Mouse (Mus musculus) R1 (cell line): Measurements from ENCODE around the gene Ints7.

Experiments used
- DNase-seq: peaks from one replicate; pipeline ENCODE4 v3.0.0-alpha.2; 2018; ENCODE audit warnings: low read depth, low spot score

The Ints7 gene

DNA sequence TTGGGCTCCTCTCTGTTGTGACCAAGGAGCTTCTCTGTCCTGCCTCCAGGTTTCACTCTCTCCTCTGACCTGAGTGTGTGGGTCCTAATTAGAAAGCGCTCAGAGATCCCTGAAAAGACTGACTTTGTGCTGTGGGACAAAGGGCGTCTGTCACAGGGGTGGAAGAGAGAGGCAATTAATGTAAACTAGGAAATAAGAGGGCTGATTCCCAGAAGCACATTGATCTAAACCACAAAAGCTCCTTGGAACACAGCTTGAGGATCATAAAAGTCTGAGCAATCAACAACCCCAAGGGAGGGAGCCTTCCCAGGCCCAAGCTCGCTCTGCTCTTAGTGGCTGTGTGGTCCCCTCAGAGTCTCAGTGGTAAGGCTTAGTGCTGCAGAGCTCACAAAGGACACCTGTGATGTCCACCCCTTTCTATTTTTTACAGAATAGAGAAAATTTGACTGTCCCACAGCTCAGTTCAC lies 53.8 kb downstream of the Ints7 start:
- no peak for DNase-seq

DNA sequence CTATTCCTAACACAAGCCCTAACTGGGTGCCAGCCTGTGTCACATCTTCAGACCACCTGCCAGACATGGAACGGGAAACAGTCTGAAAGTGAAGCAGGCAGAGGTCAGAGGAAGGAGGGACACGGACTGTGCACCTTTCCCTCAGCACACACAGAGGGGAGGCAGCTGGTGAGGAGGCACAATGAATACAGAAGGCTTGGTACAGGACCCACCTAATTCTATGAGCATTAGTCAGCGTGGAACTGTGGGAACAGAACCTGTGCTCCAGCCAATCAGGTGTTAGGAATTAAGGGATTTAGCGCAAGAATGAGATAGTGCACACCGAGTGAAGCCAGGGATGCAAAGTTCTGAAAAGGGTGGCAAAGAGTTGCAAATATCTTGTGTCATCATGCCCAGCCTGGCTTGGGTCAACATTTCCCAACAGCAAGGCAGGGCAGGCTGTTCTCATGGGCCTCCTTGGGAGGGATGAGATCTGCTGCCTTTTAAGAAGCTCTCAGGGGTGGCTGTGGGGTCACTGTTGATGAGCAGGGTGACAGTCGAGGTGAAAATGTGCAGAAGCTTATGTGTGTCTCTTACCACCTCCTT lies 57.2 kb downstream of the Ints7 start:
- DNase-seq = no peak

DNA sequence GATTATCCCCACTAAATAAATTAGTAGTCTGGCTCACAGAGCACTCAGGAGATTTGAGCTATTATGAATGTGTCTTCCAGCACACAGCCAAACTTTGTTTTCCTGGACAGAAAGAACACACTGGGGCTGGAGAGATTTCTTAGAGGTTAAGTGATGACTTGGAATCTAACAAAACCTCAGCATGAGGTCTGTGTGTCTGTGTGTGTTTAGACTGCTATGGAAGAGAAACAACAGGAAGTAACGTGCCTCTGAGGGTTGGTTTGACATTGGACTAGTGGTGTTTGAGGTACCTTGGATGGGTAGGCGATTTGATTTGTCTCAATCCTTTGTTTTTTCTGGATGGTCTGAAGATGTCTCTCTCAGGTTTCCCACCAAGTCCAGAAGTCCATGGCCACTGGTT lies 58.7 kb downstream of the Ints7 start:
- DNase-seq = peak; percentile 64

DNA sequence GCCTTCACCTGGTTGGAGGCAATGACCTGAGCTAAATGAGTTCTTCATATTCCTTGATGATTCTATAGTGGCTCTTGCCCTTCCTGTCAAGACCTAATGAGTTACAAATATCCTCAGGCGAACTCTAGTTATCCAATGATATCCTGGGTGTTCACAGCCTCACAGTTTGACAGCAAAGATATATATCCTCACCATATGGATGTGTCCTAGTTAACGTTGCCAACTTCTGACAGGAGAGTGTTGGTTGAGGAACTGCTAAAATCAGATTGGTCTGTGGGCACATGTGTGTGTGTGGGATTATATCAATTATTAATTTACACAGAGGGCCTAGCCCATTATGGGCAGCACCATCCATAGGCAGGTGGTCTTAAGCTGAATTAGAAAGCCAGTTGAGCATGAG lies 63.0 kb downstream of the Ints7 start:
- DNase-seq = no peak

DNA sequence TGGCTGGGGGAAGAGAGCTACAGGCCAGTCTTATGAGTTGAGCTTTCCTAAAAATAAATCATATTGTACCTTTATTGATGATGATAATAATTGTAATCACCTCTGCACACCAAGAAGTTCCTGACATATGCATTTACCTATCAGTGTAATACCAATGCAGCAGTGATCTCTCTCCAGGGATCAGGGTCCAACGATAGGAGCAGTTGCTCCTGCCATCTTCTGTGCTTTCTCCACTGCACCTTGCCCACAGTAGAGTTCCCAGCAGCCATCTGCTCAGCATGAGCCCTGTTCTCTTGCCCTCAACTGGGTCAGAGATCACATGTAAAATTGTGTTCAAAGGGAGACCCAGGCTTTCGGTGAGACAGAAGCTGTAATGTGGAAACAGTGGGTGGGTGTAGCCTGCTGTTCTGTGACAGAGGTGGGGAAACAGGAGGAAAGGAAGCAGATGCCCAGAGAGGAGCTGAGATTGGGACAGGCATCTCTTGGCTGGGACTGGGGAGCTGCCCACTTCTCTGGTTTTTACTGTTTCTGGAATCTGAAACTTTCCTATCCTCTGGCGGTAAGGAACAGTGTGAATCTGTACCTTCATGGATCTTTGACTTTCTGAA lies 63.9 kb downstream of the Ints7 start:
- DNase-seq = no peak

DNA sequence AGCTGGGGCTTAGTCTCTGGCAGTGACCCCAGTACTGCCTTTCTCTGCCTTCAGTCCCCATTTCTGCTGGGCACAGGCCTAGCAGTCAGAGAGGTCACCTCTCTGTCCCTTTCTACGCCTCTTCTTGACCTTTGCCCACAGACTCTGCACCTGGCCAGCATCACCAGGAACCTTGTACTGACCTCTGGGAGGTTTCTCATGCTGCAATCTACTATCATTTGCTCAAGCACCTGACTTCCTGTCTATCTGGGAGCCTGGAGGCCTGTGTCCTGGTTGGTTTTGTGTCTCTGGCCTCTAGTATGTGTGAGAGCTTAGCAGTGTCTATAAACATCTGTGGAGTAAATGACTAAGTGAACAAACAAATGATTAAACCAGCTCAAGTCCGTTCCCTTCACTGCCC lies 64.7 kb downstream of the Ints7 start:
- DNase-seq = no peak

DNA sequence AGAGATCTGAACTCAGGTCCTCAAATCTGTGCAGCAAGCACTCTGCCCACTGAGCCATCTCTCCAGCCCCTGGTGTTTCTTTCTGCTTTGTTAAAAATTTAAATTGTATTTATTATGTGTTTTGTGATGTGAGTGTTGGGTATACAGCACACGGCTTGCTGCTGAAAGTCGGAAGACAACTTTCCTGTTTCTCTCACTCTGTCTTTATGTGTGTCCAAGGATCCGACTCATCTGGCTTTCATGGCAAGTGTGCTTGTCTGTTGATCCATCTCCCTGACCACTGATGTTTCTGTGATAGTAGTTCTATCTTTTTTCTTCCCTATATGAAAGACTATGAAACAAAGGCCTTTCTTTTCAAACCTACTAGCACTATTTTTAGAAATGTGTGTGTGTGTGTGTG lies 65.4 kb downstream of the Ints7 start:
- DNase-seq = no peak

DNA sequence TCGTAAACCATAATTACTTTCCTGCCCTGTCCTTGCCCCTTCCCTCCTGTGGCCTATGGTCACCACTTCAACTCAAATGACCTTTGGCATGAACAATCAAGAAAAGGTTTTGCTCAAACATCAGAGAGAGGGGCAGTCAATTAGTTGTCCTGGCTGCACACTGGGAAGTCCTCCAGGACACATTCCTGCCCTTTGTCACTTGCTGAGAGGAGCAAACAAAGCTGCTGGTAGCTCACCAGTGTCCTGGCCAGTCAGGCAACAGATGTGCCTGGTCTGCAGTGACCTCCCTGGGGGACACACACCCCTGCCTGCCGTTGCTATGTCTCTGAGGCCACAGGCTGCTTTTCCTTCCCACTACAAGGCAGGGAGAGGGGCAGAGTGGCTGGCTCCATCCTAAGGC lies 66.0 kb downstream of the Ints7 start:
- no peak for DNase-seq

DNA sequence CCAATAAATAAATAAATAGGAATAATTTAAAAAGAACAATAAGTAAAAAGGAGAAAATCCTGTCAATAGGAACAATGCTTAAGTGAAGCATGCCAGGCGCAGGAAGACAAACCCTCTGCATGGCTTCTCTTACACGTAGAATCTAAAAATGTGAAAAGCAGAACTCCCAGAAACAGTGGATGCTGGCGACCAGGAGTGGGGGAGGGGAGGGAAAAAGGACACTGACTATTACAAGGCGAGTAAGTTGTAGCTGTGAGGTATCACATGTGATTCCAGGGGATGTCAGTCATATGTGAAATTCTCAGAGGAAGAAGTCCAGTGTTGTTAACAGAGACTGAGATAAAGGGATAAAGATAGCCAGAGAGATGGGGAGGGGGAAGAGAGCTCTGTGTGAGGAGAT lies 67.5 kb downstream of the Ints7 start:
- DNase-seq = no peak

DNA sequence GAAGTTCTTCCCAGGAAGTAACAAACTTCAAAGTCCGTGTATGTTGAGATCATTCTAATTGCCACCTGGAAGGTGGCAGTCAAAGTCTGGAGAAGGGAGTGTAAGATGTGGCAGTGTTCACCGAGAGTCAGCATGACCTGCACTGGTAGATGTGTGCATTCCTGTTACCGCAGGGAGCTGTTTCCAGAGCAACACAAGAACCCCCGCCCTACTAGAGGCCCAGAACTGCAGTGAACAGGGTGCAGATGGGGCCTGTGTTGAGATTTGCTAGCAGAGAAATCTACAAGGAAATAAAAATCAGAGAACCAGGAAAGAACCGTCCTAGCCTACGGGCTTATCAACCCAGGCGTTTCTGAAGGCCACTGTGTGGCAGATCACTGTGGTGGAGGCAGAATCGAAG lies 70.5 kb downstream of the Ints7 start:
- peak; percentile 26 for DNase-seq

DNA sequence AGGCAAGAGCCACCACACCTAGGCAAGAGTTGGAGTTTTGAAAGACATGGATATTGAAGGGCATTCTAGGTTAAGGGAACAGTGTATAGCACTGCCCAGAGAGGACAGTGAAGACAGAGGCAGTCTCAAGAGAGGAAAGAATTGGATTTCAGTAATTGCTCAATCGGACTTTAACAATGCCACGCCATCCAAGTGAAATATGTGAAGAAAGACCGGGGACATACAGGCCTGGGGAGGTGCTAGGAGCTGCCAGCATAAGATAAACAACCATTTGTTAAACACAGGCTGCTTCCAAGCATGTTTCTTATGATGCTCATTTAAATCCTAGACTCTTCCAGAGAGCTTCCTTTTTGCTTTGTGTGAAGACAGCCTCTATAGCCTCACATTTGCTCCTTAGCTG lies 72.2 kb downstream of the Ints7 start:
- DNase-seq = no peak

DNA sequence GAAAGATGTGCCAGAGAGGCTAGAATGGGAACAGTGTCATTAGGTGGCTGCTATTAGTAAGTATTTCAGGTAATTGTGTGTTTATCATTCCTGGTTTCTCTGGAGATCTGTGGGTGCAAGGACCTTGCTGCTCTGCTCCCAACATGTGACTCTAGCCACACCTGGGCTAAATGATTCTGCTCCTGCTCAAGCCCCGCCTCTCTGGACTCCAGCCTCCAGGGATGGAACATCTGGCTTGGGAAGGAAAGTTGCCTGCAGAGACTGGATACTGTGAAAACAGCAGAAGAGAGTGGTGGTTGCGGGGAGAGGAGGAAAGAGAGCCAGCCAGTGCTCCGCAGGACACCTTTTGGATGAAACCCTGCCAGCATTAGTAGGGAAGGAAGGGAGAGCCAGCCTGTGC lies 84.0 kb downstream of the Ints7 start:
- no peak for DNase-seq

DNA sequence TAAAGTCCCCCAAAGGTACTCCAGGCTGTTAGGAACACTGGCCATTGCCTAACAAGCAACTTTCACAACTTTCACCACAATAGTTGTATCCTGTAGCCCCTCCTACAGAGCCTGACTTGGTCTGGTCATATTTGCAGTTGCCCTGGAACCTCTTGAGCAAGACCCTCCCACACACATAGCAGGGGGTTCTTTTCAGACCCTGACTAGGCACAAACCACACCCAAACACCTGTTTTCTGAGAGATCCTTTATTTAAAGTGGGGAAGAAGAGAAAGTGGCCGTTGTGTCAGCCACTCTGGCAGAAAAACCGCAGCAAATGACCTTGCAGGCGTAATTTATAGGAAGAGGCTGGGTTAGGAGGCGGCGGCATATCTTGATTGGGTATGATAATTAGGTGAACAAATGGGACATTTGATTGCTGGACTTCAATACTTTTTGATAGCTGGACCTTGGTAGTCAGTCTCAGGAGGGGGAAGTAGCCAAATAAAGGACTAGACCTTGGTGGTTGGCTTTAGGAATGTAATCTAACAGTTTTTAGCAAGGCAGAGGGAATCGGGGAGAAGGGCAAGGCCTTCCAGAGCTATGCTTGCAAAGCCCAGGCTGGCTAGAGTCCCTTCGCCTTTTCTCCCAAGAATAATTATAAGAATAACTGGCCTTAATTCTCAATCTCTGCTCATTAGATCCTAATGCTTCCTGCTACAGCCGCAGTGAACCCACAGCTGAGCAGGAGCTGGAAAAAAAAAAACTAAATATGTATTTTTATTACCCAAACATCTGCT lies 85.8 kb downstream of the Ints7 start:
- DNase-seq = peak; percentile 87

DNA sequence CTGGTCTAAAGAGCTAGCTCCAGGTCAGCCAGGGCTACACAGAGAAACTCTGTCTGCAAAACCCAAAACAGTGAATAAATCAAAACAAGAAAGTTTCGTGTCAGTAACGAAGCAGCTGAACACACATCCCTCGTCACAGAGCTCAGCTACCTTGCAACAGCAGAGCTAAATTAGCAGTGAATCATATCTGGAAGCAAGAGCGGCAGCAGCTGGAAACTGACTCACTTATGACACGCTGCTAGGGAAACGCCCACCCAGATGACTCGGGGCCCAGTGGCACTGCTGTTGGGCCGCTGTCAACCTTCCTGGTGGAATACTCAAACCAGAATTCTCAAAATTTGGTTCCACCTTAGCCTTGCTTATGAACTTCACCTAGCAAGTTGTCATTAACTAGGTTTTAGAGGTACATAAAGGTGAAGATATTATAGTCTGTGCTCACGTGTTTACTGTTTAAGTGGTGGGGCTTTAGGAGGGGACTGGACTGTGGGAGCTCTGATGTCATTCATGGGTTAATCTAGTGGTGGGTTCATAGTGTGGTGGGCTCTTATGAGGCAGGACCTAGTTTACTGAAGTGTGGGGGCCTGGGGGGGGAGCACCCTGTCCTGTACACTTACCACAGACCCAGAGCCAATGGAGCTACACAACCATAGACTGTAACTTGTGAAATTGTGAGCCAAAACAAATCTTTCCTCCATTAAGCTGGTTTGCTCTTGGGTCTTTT lies 86.9 kb downstream of the Ints7 start:
- DNase-seq = no peak

DNA sequence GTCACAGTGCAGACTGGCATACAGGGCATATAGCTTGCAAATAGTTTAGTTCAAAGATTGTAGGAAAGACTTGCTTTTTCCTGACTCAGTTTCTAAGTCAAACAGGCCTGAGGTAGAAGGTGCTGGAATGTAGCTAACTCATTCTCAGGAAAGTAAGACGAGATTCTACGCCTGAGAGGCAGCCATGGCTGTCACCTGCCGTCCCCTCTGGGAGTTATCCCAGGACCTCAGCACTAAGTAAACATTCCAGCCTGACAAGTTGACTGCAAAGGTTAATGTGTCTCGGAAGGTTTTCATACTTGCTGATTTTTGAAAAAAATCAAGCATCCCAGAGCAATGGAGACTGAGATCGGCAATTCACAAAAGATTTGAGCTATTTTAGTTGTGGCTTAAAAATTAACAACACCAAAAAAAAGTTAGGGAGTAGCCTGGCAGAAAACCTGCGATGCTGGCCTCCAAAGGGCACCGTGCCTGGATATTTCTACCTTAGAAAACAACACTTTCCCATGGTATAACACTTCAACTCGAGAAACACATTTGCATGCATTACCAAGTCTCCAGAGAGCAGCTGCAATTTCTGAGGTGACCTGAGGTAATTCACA lies 87.6 kb downstream of the Ints7 start:
- no peak for DNase-seq

DNA sequence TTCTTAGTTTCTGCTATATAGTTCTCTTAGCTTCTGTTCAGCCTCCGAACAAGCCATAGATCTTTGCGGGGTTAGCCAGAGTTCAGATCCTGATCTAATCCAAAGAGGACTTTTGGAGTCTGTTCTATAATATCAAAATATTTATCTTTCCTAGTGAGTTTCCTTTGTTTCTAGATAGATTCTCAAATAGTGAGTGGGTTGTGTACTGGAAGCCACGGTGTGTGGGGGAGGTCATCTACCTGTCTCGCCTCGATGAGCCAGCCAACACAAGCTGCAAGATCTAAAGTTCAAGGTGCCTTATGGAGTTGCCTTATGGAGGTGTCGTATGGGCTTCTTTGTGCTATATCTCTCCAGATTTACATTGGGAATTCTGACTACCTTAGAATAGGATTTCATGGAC lies 88.2 kb downstream of the Ints7 start:
- no peak for DNase-seq

DNA sequence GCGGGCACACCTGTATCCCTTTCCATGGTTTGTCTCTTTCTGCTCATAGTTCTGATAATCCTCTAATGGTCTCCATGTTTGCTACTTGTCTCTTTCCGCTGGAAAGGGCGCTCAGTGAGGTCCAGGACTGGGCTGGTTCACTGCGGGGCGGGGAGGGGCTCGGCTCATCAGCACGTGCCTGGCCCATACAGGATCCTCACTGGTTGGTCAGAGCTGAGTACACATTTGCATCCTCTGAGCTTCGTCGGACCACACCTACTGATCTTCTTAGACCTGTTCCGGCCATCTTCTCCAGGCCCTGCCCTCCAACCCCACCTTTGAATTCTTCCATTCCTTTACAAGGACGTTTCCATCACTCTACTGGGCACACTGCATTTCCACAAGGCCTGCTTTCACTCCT lies 90.9 kb downstream of the Ints7 start:
- DNase-seq = peak; percentile 86

DNA sequence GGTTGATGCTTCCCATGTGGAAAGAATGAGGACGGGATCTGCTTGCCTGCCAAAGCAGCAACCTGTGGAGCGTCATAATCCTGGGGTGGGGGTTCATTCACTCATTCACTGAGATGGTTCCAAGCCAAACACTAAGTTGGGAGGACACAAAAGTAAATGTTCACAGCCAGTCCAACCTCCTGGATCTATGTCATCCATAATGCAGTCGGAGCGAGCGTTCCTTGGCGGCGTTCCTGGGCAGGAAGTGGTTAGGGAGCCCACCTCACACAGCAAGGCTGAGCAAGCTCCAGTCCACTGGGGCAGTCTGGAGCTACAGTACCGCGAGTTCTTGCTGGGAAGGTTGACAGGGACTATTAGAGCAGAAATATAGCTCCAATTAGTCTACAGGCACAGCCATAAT lies 92.6 kb downstream of the Ints7 start:
- DNase-seq = no peak
